Mouse (Mus musculus) midbrain, embryonic 13.5 days (tissue): ENCODE data around the gene Fezf1. TPM values are rescaled to one million over a fixed set of nuclear protein-coding genes. Genes with fewer than 3 reads are reported as not detected.

Experiments
- ATAC-seq: fragments of 200-750 bp; cut with Nextera tagmentation; 2 replicates; pipeline ENCODE4 v1.8.0; 2017; ENCODE audit warnings: mild to moderate bottlenecking, moderate TSS enrichment, moderate library complexity
- H3K27ac ChIP-seq: fragments of 300-500 bp; sonication (generic); 2 replicates; pipeline ENCODE4 v1.5.1; 2015; ENCODE audit warnings: inconsistent platforms, mild to moderate bottlenecking, moderate library complexity
- H3K27me3 ChIP-seq: fragments of 300-500 bp; sonication (generic); 2 replicates; pipeline ENCODE4 v1.6.1; 2015; ENCODE audit warnings: mild to moderate bottlenecking, inconsistent platforms
- H3K36me3 ChIP-seq: fragments of 300-500 bp; sonication (generic); 2 replicates; pipeline ENCODE4 v1.6.1; 2015; ENCODE audit warnings: mild to moderate bottlenecking, inconsistent platforms
- H3K4me1 ChIP-seq: fragments of 300-500 bp; sonication (generic); replicated peaks from 2 replicates; pipeline ENCODE4 v1.6.1; 2015; ENCODE audit warnings: inconsistent platforms
- H3K4me2 ChIP-seq: fragments of 300-500 bp; sonication (generic); replicated peaks from 2 replicates; pipeline ENCODE4 v1.6.1; 2015; ENCODE audit warnings: moderate library complexity, mild to moderate bottlenecking, inconsistent platforms
- H3K4me3 ChIP-seq: fragments of 300-500 bp; sonication (generic); replicated peaks from 2 replicates; pipeline ENCODE4 v1.5.1; 2015; ENCODE audit warnings: mild to moderate bottlenecking, inconsistent platforms
- H3K9ac ChIP-seq: fragments of 300-500 bp; sonication (generic); replicated peaks from 2 replicates; pipeline ENCODE4 v1.6.1; 2015; ENCODE audit warnings: mild to moderate bottlenecking, inconsistent platforms
- H3K9me3 ChIP-seq: fragments of 300-500 bp; sonication (generic); 2 replicates; pipeline ENCODE4 v1.6.1; 2016; ENCODE audit warnings: mild to moderate bottlenecking, inconsistent platforms
- WGBS: fragments of 180-500 bp; shearing (Covaris S2); methylation state at CpG from one replicate; pipeline ENCODE4 v1.1.7; 2015; 5-methylcytosine and 5-hydroxymethylcytosine counted together
- polyA plus RNA-seq: library from polyadenylated mRNA; unstranded; fragments of >200 nt; fragmentation: Nextera tagmentation; extraction: Ambion mirVana; gene quantifications from 2 replicates; pipeline ENCODE4 v1.2.1, GENCODE M21; 2015

Gene Fezf1
- polyA plus RNA-seq, 1 experiment from 2014 or later, result 4.7 TPM

DNA sequence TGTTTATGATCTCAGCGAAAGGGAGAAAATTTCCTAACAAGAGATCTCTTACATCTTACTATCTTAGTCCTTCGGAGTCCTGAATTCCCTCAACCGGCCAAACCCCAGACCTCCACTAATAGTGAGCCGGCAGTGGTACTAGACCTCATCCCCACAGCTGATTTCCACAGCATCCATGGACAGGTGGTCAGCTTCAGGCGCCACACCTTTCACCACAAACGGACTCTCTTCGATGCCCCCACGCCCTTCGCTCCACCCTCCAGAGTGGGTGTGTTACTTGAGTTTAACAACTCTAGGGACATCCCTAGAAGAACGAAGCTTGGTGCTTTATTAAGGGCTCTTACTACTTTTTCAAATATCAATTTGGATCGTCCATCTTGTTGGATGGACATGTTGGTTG, 6.5 kb upstream of the Fezf1 start:
- Histone ChIP-seq H3K27ac (no peak overlapping the region), H3K36me3 (no peaks in the 10 kb centered on the region), H3K27me3 (peaks cover 92% of the 10 kb centered on the region), H3K9ac (no peak overlapping the region), H3K4me1 (peaks cover 10% of the 10 kb centered on the region; the same call in 1 of the 2 replicates), H3K4me3 (no peak overlapping the region), H3K4me2 (no peak overlapping the region), H3K9me3 (no peaks in the 10 kb centered on the region)
- ATAC-seq, result no peak
- WGBS, result 9% methylated on average over 11 of the region's 11 CpGs

- no peaks in the 10 kb centered on the region for H3K36me3 ChIP-seq
- peak overlapping the region; percentile 24 for H3K4me2 ChIP-seq
- H3K27me3 ChIP-seq, result peaks cover 92% of the 10 kb centered on the region
- ATAC-seq, result peak; percentile 59
- no peak overlapping the region for H3K9ac ChIP-seq
- H3K27ac ChIP-seq, result no peak overlapping the region
- H3K4me1 ChIP-seq, result peaks cover 19% of the 10 kb centered on the region
- WGBS, result under 1% methylated on average over 43 of the region's 43 CpGs
- H3K4me3 ChIP-seq, result peak overlapping the region; percentile 10
- no peaks in the 10 kb centered on the region for H3K9me3 ChIP-seq
Measured at GRCm38 (mm10) chr6:23253353-23254311, 5.5 kb upstream of the Fezf1 start.

DNA sequence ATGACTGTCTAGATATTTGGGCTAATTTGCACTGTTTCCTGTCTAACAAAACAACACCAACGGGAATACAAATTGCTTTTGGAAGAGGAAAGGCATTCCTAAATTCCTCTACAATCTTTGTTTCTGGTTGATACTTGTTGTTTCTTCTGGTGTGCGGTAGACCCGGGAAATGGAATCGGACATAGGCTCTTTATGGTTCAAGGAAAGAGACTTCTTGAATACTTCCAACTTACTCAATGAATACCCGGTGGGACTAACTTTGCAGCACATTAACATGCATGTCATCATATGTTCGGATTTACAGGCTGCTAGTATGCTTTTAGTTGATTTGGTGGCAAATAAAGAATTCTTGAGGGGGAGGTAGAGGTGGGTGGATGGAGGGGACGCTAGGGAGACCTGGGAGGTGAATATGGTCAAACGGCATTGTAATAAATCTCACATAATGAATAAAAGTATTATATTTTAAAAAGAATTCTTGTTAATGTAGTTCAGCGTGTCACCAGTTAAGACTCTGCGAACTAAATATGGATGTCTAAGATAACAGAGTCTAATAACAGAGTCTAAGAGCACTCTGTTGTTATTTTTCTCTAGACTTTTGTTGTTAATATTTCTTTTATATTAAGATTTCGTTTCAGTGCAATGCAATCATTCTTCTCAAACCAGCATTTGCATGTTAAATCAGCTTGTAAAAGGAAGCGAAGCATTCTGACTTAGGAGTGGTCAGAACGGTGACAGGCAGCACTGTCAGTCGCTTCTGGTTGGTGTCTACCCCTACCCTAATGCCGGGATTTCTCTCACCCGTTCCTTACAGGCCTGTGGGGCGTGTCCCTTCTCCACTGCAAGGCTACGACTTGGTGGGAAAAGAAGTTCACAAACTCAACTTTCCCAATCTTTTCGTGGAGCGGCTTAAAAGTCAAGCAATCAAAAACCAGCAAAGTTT, 4.3 kb upstream of the Fezf1 start:
- Histone ChIP-seq H3K27ac (no peak overlapping the region), H3K4me2 (0 out of 2 replicates have a peak overlapping the region, but pooled peaks have one; percentile 17), H3K27me3 (peaks cover 92% of the 10 kb centered on the region), H3K36me3 (no peaks in the 10 kb centered on the region), H3K4me1 (peaks cover 27% of the 10 kb centered on the region), H3K9me3 (no peaks in the 10 kb centered on the region), H3K9ac (no peak overlapping the region), H3K4me3 (0 out of 2 replicates have a peak overlapping the region, but pooled peaks have one; percentile 9)
- WGBS, result 3% methylated on average over 20 of the region's 20 CpGs
- no peak for ATAC-seq

GRCm38 (mm10) chr6:23251431-23251830, 3.3 kb upstream of the Fezf1 start:
- ATAC-seq, result no peak
- Histone ChIP-seq H3K9ac (no peak overlapping the region), H3K4me3 (no peak overlapping the region), H3K36me3 (no peaks in the 10 kb centered on the region), H3K9me3 (no peaks in the 10 kb centered on the region), H3K4me1 (peaks cover 30% of the 10 kb centered on the region), H3K4me2 (no peak overlapping the region), H3K27me3 (peaks cover 92% of the 10 kb centered on the region), H3K27ac (no peak overlapping the region)
- 7% methylated on average over 3 of the region's 3 CpGs for WGBS

DNA sequence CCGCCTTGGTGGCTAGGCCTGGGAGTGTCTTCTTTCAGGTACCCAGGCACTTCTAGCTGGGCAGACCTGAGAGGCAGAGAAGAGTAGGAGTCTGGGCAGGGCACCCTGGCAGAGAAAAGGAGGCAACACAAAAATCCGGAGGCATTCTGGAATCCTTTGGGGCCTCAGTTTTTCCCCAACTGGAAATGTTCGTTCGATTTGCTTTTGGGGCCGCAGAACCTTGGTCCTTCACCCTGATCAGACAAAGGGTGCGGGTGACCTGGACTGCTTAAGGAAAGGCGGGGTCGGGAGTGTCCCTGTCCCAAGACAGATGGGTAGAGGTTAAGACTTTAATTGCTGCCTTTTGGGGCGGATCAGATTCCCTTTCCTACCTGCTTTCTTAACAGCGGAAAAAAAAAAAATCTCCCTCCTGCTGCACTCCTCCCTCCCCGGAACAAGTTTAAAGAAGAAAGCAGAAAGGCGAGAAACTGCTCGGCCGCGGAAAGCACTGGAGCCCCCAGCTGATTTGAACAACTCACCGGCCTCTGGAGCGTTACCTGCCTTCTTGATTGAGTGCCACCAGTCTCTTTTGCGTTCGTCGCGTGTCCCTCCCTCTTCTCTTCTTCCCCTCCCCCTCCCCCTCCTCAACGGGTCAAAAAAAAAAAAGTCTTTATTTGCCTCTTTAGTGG, 2.3 kb upstream of the Fezf1 start:
- WGBS, result under 1% methylated on average over 22 of the region's 22 CpGs
- H3K4me3 ChIP-seq, result peak overlapping the region; percentile 41
- peak overlapping the region; percentile 59; the same call in 1 of the 2 replicates for H3K4me2 ChIP-seq
- no peak overlapping the region for H3K27ac ChIP-seq
- H3K4me1 ChIP-seq, result peaks cover 33% of the 10 kb centered on the region
- H3K9me3 ChIP-seq, result no peaks in the 10 kb centered on the region
- no peaks in the 10 kb centered on the region for H3K36me3 ChIP-seq
- peaks cover 92% of the 10 kb centered on the region for H3K27me3 ChIP-seq
- no peak overlapping the region for H3K9ac ChIP-seq
- no peak for ATAC-seq

- ATAC-seq, result peak; percentile 69
- Histone ChIP-seq H3K9me3 (no peaks in the 10 kb centered on the region), H3K27me3 (peaks cover 89% of the 10 kb centered on the region), H3K4me1 (peaks cover 33% of the 10 kb centered on the region), H3K4me3 (peak overlapping the region; percentile 41), H3K9ac (peak overlapping the region; percentile 52), H3K27ac (no peak overlapping the region), H3K4me2 (peak overlapping the region; percentile 59), H3K36me3 (no peaks in the 10 kb centered on the region)
- under 1% methylated on average over 29 of the region's 29 CpGs for WGBS
Measured at GRCm38 (mm10) chr6:23249616-23250287, 1.6 kb upstream of the Fezf1 start.

DNA sequence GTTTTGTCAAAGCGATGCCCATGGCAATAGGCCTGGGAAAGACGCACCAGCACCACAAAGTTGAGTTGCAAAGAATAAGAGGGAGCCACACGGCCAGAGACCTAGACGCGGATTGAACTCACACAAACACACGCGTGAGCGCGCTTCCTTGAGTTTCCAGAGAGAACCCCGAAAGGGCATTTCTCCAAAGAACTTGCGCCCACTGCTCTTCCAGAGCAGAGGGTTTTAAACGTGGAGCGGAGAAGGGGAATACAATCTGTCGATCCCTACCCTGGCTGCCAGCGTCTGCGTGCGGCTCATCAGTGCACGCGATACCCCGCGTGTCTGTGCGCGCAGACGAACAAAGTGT, 865 bp upstream of the Fezf1 start:
- H3K27me3 ChIP-seq, result peaks cover 89% of the 10 kb centered on the region
- H3K4me1 ChIP-seq, result peaks cover 33% of the 10 kb centered on the region
- 2% methylated on average over 24 of the region's 24 CpGs for WGBS
- 0 out of 2 replicates have a peak, but pooled peaks have one; percentile 40 for ATAC-seq
- 0 out of 2 replicates have a peak overlapping the region, but pooled peaks have one; percentile 52 for H3K9ac ChIP-seq
- H3K36me3 ChIP-seq, result no peaks in the 10 kb centered on the region
- H3K9me3 ChIP-seq, result no peaks in the 10 kb centered on the region
- peak overlapping the region; percentile 59 for H3K4me2 ChIP-seq
- H3K27ac ChIP-seq, result no peak overlapping the region
- peak overlapping the region; percentile 41 for H3K4me3 ChIP-seq

DNA sequence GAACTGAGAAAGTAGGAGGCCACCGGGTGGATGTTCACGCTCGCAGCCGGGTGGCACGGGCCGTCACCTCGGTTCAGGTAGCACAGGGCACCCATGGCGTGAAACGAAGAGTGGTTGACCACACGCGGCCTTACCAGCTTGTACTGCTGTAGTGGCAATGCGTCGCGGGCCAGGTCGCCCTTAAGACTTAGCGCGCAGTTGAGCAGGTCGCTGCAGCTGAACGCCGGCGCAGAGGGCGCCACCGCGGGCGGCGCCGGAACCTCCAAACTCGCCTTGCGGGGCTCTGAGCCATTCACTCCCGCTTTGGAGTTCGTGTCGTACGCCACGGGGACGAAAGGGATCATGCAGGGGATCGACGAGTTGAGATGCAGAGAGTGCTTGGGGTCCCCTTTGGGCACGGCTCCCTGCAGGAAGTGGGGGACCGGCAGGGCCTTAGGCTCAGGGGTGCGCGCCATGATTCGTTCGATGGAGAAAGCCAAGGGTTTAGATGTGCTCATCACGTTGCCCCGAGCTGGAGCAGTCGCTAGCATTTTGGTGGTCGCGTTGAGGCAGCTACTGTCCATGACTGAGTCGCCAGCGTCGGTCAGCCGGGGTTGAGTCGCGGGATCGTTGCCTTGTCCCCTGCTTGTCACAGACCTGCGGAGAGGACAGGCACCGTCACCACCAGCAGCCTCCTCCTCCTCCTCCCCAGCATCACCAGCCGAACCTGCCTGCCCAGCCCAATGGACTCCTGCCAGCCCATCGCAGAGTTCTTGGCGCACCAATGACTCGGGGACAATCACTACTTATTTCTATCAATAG, 450 bp downstream of the Fezf1 start:
- H3K4me1 ChIP-seq, result peaks cover 25% of the 10 kb centered on the region
- H3K27ac ChIP-seq, result no peak overlapping the region
- peak overlapping the region; percentile 59 for H3K4me2 ChIP-seq
- H3K9ac ChIP-seq, result no peak overlapping the region
- ATAC-seq, result peak; percentile 19; the same call in 1 of the 2 replicates
- H3K9me3 ChIP-seq, result no peaks in the 10 kb centered on the region
- H3K27me3 ChIP-seq, result peaks cover 89% of the 10 kb centered on the region
- H3K36me3 ChIP-seq, result no peaks in the 10 kb centered on the region
- under 1% methylated on average over 58 of the region's 61 CpGs for WGBS
- H3K4me3 ChIP-seq, result peak overlapping the region; percentile 41

GRCm38 (mm10) chr6:23246790-23247511, 1.2 kb downstream of the Fezf1 start:
- peak overlapping the region; percentile 59 for H3K4me2 ChIP-seq
- no peaks in the 10 kb centered on the region for H3K36me3 ChIP-seq
- peak overlapping the region; percentile 41 for H3K4me3 ChIP-seq
- H3K27ac ChIP-seq, result no peak overlapping the region
- peaks cover 25% of the 10 kb centered on the region for H3K4me1 ChIP-seq
- WGBS, result 1% methylated on average over 23 of the region's 23 CpGs
- peaks cover 90% of the 10 kb centered on the region for H3K27me3 ChIP-seq
- no peak overlapping the region for H3K9ac ChIP-seq
- ATAC-seq, result no peak
- H3K9me3 ChIP-seq, result no peaks in the 10 kb centered on the region
